Mouse (Mus musculus): Measurements from ENCODE around the gene Sucnr1. TPM values are rescaled to one million over a fixed set of nuclear protein-coding genes. Genes with fewer than 3 reads are reported as not detected.

The Sucnr1 gene
- polyA plus RNA-seq (2015; fragmentation: Nextera tagmentation; extraction: Ambion mirVana), result not detected in 2 replicates

DNA sequence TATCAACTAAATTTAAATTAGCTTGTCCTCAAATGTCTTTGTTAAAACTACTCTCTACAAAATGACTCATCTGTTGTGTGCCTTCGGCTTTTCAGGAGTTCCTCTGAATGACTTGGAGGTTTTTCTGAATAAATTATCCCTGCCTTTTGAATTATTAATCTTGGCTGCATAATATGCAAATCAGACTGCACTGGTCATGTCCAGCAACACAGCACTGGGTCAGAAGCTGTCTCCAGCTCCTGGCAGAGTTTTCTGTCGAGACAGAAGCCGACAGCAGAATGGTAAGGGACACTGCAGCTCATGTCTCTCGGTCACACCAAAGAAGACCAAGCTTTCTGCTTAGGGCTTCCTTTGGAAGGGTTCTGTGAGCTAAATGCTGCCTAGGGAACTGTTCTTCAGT lies at the start of gene Sucnr1:
Gene Sucnr1, plus strand, starts transcription at position 222 of the 400 bp plus-strand sequence.
- no peaks in the 10 kb centered on the region for H3K4me1 ChIP-seq
- whole genome bisulfite sequencing, result 48% methylated on average over 4 of the region's 4 CpGs
- H3K4me3 ChIP-seq, result no peak within 1 kb of the TSS
- no peaks in the 10 kb centered on the region for H3K9me3 ChIP-seq
- no peaks in the 10 kb centered on the region for H3K36me3 ChIP-seq
- H3K4me2 ChIP-seq (replicated peaks), result no peak within 1 kb of the TSS
- no peaks in the 10 kb centered on the region for H3K27me3 ChIP-seq
- H3K27ac ChIP-seq (replicated peaks), result no peak within 1 kb of the TSS
- no peak within 1 kb of the TSS for H3K9ac ChIP-seq (replicated peaks)
- ATAC-seq (replicated peaks), result peak; percentile 46; the same call in 1 of the 2 replicates

DNA sequence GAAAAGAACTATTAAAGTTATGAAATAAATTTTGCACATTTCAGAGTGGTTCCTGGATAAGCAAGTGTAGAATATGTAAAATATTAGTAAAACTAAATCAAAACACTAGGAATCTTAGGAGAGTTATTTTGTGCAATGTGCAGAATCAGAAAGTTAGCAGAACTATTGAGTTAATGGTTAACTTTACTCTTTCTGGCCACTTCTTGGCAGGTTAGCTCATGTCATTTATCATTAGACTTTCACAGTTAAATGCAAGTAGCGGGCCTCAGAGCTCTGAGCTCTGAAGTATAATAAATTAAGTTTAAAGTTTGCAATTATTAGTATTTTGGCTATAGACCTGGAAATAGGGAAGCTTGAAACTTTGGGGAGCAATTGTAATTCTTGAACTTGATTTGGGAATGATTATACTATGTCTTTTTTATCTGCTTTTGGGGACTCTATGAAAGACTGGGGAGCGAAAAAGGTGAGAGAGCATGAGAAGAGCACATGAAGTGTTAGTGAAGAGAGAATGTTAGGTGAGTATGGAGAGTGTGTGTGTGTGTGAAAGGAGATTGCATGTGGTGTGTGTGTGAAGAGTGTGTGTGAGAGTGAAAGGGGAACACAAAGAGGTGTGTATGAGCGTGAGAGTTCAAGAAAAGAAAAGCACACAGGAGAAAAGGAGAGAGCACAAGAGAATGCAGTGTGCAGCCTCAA lies 35.3 kb upstream of the Sucnr1 start:
- no peak for ATAC-seq (replicated peaks)
- no peak overlapping the region for H3K27ac ChIP-seq (replicated peaks)
- no peaks in the 10 kb centered on the region for H3K27me3 ChIP-seq
- H3K9me3 ChIP-seq, result no peaks in the 10 kb centered on the region
- no peak overlapping the region for H3K4me3 ChIP-seq
- WGBS, result 75% methylated on average over 3 of the region's 3 CpGs
- no peak overlapping the region for H3K4me2 ChIP-seq (replicated peaks)
- no peaks in the 10 kb centered on the region for H3K36me3 ChIP-seq
- H3K4me1 ChIP-seq, result no peaks in the 10 kb centered on the region
- no peak overlapping the region for H3K9ac ChIP-seq (replicated peaks)

DNA sequence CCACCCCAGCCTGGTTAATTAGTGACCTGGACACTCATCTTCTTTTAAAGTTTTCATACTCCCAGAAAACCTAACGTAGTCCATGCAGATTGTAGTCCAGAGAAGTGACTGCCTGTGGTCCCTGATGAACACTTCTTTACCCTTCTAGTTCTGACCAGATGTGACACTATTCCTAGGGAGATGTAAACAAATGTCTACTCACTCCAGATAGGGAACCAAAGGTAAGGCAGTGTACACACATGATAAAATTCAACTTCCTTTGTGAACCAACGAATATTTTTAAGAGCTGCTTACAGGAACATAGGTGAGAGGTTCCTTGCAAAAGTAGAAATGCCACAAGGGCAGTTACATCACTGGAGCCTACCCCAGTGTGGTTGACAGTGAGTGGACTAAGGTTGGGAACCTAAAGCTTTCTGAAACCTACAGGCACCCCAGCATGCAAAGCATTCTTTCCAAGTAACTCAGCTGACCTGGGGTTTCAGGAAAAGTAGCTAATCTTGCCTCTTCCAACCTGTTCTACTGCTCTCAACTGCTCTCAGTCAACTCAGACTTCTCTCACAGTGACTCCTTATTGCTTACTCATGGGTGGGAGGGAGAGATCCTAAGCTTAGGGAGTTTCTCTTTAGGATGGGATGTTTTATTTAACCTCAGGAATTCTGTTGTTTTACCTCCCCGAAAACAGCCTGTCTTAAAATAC lies 28.3 kb upstream of the Sucnr1 start:
- no peak overlapping the region for H3K4me3 ChIP-seq
- no peak overlapping the region for H3K9ac ChIP-seq (replicated peaks)
- H3K27ac ChIP-seq (replicated peaks), result no peak overlapping the region
- no peaks in the 10 kb centered on the region for H3K4me1 ChIP-seq
- WGBS, result 86% methylated on average over 3 of the region's 3 CpGs
- H3K27me3 ChIP-seq, result no peaks in the 10 kb centered on the region
- no peak overlapping the region for H3K4me2 ChIP-seq (replicated peaks)
- no peak for ATAC-seq (replicated peaks)
- no peaks in the 10 kb centered on the region for H3K36me3 ChIP-seq
- no peaks in the 10 kb centered on the region for H3K9me3 ChIP-seq

DNA sequence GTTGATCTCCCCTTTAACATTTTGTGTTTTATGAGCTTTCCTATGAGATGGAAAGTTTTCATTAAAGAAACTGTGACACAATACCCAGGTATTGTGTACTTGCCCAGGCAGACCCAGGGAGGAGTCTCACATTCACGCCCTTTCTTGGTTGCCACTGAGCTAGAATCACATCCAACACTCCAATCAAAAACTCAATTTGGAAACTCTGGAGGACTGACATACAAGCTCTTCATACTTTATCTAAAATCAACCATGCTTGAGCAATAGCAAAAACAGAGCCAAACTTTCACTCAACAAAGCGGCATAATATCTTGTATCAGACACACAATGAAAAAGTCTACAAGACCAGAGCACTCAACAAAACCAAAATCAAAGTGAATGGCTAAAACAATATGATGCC lies 27.7 kb upstream of the Sucnr1 start:
- H3K9ac ChIP-seq (replicated peaks), result no peak overlapping the region
- no peak overlapping the region for H3K27ac ChIP-seq (replicated peaks)
- H3K27me3 ChIP-seq, result no peaks in the 10 kb centered on the region
- H3K9me3 ChIP-seq, result no peaks in the 10 kb centered on the region
- H3K4me2 ChIP-seq (replicated peaks), result no peak overlapping the region
- H3K4me1 ChIP-seq, result no peaks in the 10 kb centered on the region
- no peaks in the 10 kb centered on the region for H3K36me3 ChIP-seq
- no peak for ATAC-seq (replicated peaks)
- no peak overlapping the region for H3K4me3 ChIP-seq
- WGBS, result 96% methylated on average over 2 of the region's 2 CpGs

DNA sequence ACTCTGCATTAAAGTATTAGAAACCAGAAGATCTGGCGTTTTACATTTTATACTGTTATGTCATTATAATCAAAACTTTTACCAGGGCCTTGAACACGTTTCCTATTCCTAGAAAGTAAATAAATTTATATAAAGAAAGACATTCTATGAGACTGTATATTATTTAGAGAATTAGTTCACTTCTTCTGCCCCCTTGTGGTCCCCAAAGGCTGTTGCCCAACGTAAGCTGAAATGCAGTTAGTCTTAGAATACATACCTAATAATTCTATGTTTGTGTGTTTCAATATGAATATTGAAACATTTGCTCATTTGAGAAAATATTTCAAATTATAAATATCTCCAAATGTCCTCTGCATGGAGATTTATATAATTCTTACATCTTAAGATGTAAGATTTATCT lies 25.2 kb upstream of the Sucnr1 start:
- no peaks in the 10 kb centered on the region for H3K4me1 ChIP-seq
- no peak overlapping the region for H3K4me2 ChIP-seq (replicated peaks)
- 36% methylated on average over 3 of the region's 3 CpGs for WGBS
- H3K27me3 ChIP-seq, result no peaks in the 10 kb centered on the region
- ATAC-seq (replicated peaks), result peak; percentile 77; the same call in 1 of the 2 replicates
- no peak overlapping the region for H3K4me3 ChIP-seq
- no peak overlapping the region for H3K27ac ChIP-seq (replicated peaks)
- no peak overlapping the region for H3K9ac ChIP-seq (replicated peaks)
- no peaks in the 10 kb centered on the region for H3K36me3 ChIP-seq
- H3K9me3 ChIP-seq, result no peaks in the 10 kb centered on the region

DNA sequence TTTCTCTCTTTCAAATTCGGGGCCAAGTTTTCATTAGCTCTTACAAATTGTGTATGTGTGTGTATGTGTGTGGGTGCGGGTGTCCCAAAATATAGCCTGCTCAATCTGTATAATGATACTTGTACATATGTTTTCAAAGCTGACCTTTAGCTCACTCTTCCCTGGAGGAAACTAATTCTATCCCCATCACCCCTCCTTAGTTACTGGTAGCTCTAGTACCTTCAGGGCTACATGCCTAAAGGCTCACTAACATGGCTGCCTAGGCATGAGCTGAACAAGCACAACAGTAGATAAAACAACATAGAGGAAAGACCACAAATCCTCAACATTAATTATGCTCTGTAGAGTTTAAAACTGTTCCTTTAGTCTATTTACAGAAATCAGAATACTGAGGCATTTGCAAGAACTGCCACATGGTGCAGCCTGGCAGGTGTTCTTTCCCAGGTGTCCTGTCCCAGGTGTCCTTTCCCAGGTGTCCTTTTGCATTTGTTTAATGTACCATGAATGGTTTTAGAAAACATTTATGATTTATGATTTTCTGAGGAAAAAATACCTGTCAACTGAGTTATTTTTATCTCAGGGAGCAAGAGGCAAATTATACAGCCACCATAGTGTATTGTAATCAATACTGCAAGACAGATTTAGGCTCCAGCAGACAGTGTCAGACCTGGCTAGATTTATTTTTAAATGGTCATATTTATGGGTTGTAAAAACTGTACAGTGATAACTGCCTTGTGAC lies 24.4 kb upstream of the Sucnr1 start:
- ATAC-seq (replicated peaks), result no peak
- Histone ChIP-seq H3K4me1 (no peaks in the 10 kb centered on the region), H3K27me3 (no peaks in the 10 kb centered on the region), H3K9me3 (no peaks in the 10 kb centered on the region), H3K4me2 (replicated peaks) (no peak overlapping the region), H3K36me3 (no peaks in the 10 kb centered on the region), H3K9ac (replicated peaks) (no peak overlapping the region), H3K4me3 (no peak overlapping the region), H3K27ac (replicated peaks) (no peak overlapping the region)
- 90% methylated on average over 2 of the region's 2 CpGs for WGBS

DNA sequence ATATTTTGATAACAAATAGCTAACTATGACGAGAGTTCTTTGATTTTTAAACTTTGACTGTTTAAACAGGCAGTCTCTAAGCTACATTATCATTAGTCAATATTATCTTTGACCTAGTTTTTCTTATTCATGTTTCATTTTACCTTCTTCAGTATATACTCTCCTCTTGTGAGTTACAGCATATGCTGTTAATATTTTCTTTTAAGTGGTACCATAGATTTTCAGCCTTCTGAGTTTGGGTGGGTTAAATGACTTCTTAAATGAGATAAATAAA lies 23.9 kb upstream of the Sucnr1 start:
- H3K9ac ChIP-seq (replicated peaks), result no peak overlapping the region
- H3K9me3 ChIP-seq, result no peaks in the 10 kb centered on the region
- no peaks in the 10 kb centered on the region for H3K4me1 ChIP-seq
- no peak for ATAC-seq (replicated peaks)
- H3K4me2 ChIP-seq (replicated peaks), result no peak overlapping the region
- no peak overlapping the region for H3K4me3 ChIP-seq
- 89% methylated on average over 1 of the region's 1 CpGs for WGBS
- H3K27ac ChIP-seq (replicated peaks), result no peak overlapping the region
- H3K27me3 ChIP-seq, result no peaks in the 10 kb centered on the region
- no peaks in the 10 kb centered on the region for H3K36me3 ChIP-seq

DNA sequence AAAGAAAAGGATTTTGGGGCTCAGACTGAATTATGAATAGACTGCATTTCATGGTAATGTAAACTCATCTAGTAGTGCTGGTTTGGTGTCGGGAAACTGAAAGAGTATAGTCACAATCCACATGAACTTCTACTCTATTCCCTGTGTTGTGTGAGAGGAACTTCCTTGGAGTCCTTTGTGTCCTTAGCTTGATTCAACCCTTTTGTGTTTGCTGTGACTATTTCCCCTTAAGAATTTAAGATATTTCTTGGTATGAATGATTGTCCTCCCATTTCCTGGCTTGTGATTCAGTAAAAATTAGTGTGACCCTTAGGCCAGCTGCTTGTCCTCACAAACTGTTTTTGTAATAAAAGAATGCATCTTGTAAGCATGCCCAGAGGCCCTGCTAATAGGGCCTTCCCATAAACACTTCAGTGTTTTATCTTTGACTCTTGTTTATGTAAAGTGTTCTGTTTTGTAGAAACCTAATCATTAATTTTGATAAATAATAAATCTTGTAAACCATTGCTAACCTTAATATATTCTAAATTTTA lies 2.7 kb upstream of the Sucnr1 start:
- Histone ChIP-seq H3K4me2 (replicated peaks) (no peak overlapping the region), H3K4me3 (no peak overlapping the region), H3K9ac (replicated peaks) (no peak overlapping the region), H3K9me3 (no peaks in the 10 kb centered on the region), H3K4me1 (no peaks in the 10 kb centered on the region), H3K36me3 (no peaks in the 10 kb centered on the region), H3K27me3 (no peaks in the 10 kb centered on the region), H3K27ac (replicated peaks) (no peak overlapping the region)
- 74% methylated on average over 1 of the region's 1 CpGs for WGBS
- no peak for ATAC-seq (replicated peaks)

DNA sequence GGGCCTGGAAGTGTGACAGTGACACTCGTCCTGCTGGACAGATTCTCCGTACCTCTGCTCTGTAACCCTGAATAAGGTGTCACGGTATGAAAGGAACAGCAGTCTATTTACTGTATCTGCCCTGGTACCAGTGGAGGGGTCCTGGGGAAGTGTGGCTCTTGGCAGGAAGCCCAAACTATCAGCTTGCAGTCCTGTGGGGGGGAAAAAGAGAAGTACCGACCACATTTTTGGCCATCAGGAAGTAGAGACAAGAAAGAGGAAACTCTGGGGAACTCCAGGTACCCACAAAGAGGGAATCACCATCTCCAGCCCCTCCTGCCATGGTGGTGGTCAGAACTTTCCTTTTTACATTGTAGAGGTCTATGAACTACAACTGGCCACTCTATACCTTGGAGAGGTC lies 1.1 kb upstream of the Sucnr1 start:
- Histone ChIP-seq H3K4me2 (replicated peaks) (no peak overlapping the region), H3K9me3 (no peaks in the 10 kb centered on the region), H3K9ac (replicated peaks) (no peak overlapping the region), H3K4me1 (no peaks in the 10 kb centered on the region), H3K27me3 (no peaks in the 10 kb centered on the region), H3K36me3 (no peaks in the 10 kb centered on the region), H3K27ac (replicated peaks) (no peak overlapping the region), H3K4me3 (no peak overlapping the region)
- ATAC-seq (replicated peaks), result no peak
- WGBS, result 54% methylated on average over 4 of the region's 4 CpGs

DNA sequence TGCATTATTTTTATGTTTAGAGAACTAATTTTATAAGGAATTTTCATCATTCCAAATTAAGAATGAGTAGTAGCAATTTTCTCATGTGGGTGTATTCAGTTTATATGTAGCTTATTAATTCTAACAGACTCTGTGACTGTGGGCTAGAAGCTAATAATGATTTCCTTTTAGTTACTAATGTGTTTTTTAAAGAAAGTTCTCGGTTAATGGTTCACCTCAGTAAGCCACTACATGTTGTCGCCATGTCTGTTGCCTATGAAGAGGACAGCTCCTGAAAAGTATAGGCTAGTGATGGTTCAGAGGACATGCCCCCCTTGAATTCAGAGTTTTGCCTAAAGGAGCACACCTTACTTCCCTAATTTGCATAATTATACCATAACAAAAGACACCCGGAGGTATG lies 1.1 kb downstream of the Sucnr1 start:
- Histone ChIP-seq H3K9me3 (no peaks in the 10 kb centered on the region), H3K27ac (replicated peaks) (no peak overlapping the region), H3K9ac (replicated peaks) (no peak overlapping the region), H3K36me3 (no peaks in the 10 kb centered on the region), H3K27me3 (no peaks in the 10 kb centered on the region), H3K4me1 (no peaks in the 10 kb centered on the region), H3K4me3 (no peak overlapping the region), H3K4me2 (replicated peaks) (no peak overlapping the region)
- 94% methylated on average over 3 of the region's 3 CpGs for WGBS
- no peak for ATAC-seq (replicated peaks)

DNA sequence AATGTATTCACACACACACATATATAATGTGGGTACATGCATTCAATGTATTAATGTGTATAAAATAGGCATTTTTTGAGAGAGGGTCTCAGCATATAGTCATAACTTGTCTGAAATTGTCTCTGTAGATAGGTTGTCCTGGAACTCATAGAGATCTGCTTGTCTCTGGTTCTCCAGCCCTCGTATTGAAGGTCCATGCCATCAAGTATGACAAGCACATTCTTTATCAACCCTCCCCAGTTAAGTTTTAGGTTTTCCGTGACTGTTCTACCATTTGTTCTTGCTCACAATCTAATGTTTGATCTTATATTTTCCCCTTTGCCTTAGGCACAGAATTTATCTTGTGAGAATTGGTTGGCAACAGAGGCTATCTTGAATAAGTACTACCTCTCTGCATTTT lies 4.1 kb downstream of the Sucnr1 start:
- H3K36me3 ChIP-seq, result no peaks in the 10 kb centered on the region
- H3K27me3 ChIP-seq, result no peaks in the 10 kb centered on the region
- no peak overlapping the region for H3K27ac ChIP-seq (replicated peaks)
- WGBS, result 91% methylated on average over 2 of the region's 2 CpGs
- no peak overlapping the region for H3K4me3 ChIP-seq
- no peak for ATAC-seq (replicated peaks)
- H3K9me3 ChIP-seq, result no peaks in the 10 kb centered on the region
- H3K4me2 ChIP-seq (replicated peaks), result no peak overlapping the region
- no peak overlapping the region for H3K9ac ChIP-seq (replicated peaks)
- H3K4me1 ChIP-seq, result no peaks in the 10 kb centered on the region

DNA sequence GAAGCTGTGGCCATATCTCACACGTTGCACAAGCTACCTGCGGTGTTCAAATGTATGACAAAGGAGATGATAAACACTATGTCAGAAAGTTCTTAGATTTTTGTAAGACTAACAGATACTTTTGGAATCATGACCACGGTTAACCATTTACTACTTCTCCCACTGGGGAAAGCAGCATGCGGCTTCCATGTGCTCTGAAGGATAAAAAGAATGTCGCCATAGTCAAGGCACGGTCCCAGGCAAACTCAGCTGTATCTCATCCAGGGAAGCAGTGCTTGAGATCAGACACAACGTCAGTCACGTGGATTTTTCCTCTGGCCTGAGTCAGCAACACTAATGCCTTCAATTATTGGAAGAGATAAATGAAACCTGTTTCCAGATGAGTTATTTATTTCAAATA lies 9.7 kb downstream of the Sucnr1 start:
- Histone ChIP-seq H3K4me1 (no peaks in the 10 kb centered on the region), H3K27ac (replicated peaks) (no peak overlapping the region), H3K27me3 (no peaks in the 10 kb centered on the region), H3K36me3 (no peaks in the 10 kb centered on the region), H3K9ac (replicated peaks) (no peak overlapping the region), H3K9me3 (no peaks in the 10 kb centered on the region), H3K4me3 (no peak overlapping the region), H3K4me2 (replicated peaks) (no peak overlapping the region)
- no peak for ATAC-seq (replicated peaks)
- 91% methylated on average over 8 of the region's 8 CpGs for WGBS
